Mouse (Mus musculus) C2C12 (cell line): ENCODE results near the gene Atxn10.

Experiments
- CEBPB ChIP-seq: IDR thresholded peaks from one replicate; pipeline ENCODE4 v1.6.1; 2011; ENCODE audit warnings: low read depth, mild to moderate bottlenecking, control low read depth, moderate library complexity
- CTCF ChIP-seq: IDR thresholded peaks from one replicate; pipeline ENCODE4 v1.5.1; 2011; ENCODE audit not compliant: control insufficient read depth, insufficient read depth, insufficient read length
- FOSL1 ChIP-seq: IDR thresholded peaks from one replicate; pipeline ENCODE4 v1.8.0; 2011; ENCODE audit warnings: mild to moderate bottlenecking, low read length; ENCODE audit not compliant: poor library complexity, insufficient read depth, severe bottlenecking
- MAX ChIP-seq: IDR thresholded peaks from one replicate; pipeline ENCODE4 v1.6.1; 2011; ENCODE audit warnings: mild to moderate bottlenecking, control low read depth
- MYOD1 ChIP-seq: IDR thresholded peaks from one replicate; pipeline ENCODE4 v1.6.1; 2011; ENCODE audit warnings: low read depth; ENCODE audit not compliant: control insufficient read depth, insufficient read length
- MYOG ChIP-seq: IDR thresholded peaks from one replicate; pipeline ENCODE4 v1.6.1; 2011; ENCODE audit not compliant: control insufficient read depth, insufficient read length; ENCODE audit errors: extremely low read depth
- USF1 ChIP-seq: IDR thresholded peaks from one replicate; pipeline ENCODE4 v1.6.1; 2011; ENCODE audit warnings: low read depth, mild to moderate bottlenecking, control low read depth, moderate library complexity

GRCm38 (mm10) chr15:85303976-85304375 is 32.1 kb upstream of the Atxn10 start:
- no peak for TF ChIP-seq CTCF
- TF ChIP-seq USF1, result no peak
- TF ChIP-seq MAX, result no peak
- no peak for TF ChIP-seq MYOD1
- TF ChIP-seq FOSL1, result no peak
- no peak for TF ChIP-seq CEBPB
- TF ChIP-seq MYOG, result no peak
